Mouse (Mus musculus) cerebellum, postnatal 25 days (tissue): ENCODE measurements at regions not wholly inside any gene's neighbourhood (a gene's known extent, or its start where the extent isn't known, plus 50 kb on each side); places are given as distances from the start of the nearest gene placed in this dataset.

Source experiments
- DNase-seq, 2 experiments: peaks; one replicate each; pipeline ENCODE4 v3.0.0; 2021; ENCODE audit warnings: mixed read lengths in 2 of 2

DNA sequence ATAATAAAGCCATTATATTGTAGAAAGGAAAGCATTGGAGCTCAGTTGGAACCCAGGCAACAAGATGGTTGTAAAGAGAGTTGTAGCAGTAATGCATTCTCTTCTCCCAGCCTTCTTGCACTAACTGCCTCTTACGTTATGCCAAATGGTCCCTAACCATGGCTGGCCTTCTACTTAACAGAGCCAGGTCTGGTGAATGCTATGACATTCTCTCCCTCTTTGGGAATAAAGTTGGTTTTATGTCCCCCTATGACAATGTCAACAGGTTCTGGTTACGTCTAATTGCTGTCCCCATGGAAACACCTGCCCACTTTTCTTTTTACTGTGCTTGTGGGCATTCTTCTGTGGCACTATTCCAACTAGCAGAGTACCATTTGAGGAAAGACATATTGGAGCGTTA is 126.4 kb upstream of the Npvf start:
- no peak for DNase-seq

DNA sequence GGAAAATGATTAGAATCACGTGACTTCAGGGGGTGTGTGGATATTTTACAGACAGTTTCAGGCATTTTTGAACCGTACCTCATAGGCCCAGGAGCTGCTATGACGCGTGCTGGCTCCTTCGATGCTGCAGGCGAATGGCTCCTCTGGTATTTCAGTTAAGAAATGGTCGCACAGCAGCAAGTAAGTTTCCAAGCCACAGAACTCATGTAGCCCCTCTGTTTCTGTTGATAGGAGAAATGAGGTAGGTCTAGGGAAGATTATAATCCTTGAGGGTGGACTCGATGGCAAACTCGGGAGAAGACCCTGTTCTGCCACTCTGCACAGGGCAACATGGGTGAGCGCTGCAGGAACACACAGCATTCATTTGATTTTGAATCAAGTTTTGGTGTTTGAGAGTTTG is 127.0 kb upstream of the Npvf start:
- DNase-seq: no peak

DNA sequence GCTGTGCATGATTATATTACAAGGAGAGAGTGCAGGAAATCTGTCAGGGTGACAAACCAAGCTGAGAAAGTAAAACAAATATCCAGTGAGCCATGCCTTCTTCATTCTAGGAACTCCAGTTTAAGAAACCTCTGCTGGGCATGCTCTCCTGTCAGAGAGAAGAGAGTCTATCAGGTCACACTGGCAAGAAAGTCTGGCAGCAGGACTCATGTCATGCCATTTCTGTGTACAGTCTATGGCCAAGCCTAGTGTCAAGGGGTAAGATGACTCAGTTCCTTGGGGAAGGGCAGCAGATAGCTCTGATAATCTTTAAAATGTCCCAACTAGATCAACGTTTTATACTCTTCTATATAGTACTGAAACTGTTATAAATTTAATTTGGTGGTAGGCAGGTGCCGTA is 128.0 kb upstream of the Npvf start:
- DNase-seq: no peak

DNA sequence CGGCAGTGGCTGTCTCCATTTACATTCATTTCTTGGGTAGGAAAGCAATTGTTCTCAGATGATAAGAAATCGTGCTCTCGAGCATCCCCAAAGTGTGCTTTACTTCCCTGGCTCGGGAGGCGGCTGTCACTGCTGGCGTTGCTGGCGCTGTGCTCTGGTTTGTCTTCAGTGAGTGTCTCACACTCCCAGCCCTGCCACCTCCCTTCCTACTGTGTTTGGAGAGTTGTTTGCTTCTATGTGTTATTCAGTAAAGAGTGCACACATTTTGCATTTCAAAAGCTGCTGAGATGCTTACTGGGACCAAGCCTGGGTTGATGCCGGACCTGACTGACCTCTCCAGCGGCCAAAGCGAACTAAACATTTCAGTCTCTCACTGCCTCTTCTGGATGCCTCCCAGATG is 129.3 kb upstream of the Npvf start:
- DNase-seq: peak in 1 of 2 experiments; percentile 25

DNA sequence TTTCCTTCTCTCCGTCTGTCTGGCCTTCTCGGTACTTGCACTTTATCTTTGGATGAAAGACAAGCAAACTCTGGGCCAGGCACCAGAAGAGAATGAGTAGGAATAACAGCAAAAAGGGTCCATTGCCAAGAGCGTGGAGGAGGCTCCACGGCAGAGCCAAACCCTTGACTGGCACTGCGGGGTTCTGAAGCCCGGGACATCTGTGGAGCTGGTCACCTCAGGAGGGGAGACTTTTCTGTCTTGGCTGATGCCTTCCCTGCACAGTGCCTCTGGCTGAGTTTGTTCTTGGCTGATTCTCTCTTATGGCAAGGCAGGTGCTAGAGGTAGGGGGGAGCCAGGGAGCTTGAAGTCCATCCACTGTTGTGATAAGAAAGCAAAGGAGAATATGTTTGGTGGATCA is 130.1 kb upstream of the Npvf start:
- DNase-seq: peak in 1 of 2 experiments; percentile 39

DNA sequence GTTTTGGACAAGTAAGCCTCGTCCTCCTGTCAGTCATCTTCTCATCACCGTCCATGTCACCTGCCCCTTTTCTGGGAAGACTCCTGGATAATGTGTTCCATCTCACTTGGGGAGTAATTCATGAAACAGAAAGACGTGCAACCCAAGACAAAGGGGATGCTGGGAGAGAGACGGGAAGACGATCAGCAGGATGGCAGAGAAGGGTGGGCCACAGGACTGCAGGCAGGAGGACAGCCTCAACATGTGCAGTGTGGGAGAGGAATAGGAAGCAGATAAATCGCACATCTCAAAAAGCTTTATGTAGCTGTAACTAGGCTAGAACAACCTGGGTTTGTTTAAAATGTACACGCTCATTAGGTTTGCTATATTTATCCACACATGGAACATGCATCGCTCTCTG is 133.4 kb upstream of the Npvf start:
- DNase-seq: no peak

DNA sequence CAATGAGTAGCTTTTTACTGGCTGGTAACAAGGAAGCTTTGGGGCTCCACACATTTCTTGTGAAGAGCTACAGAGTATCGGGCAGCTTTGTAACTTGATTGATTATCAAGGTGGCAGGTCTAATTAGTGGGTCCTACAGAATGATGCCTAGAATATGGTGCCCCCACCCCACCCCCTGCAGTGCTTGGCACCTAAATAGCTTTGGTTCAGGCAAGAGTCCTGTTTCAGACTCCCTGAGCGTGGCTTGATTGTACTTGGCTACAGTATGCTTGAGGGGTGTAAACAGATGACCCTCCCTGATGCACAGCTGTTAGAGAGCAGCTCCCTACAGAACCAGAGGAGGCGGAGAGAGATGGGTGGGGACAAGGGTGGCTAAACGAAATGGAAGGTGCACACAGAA is 145.7 kb upstream of the Npvf start:
- no peak for DNase-seq

DNA sequence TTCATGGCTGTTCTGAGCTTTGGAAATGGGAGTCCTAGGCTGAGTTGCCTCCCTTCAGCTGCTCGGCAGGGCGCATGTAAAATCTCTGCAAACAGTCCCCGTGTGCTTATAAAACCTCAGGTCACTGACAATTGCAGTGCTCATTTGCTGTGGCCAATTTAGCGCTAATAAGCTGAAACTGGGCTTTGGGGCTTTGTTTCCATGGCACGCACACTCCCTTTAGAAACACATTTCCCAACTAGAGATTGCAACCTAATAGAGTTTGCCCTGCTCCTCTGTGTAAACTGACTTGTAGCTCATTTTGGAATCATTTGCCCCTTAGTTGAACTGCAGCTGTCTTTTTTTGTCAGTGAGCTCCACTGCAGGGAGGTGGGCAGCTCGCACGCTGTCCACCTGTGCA is 148.7 kb upstream of the Npvf start:
- DNase-seq: no peak

DNA sequence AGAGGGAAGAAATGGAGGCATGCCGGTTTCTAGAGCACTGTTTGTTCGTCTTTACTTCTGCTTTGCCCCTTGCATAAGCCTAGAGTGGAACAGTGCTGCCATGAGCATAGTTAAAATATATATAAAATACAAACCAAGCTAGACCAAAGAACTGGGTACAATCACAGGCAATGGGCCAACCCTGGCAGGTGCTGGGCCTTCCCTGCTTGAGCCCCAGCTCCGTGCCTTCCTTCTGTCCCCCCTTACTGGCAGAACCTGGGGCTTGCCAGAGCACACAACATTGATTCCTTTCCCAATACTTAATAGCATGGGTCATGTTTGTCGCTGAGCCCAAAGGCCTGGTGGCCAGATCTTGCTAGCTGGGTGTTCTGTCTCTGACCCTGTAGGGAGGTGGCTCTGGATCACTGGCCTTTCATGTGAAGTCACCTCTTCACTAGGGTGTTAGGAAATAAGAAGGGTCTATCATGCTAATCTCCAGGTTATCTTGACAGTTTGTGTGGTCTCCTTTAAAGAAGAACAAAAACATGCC is 150.3 kb upstream of the Npvf start:
- DNase-seq: peak in 1 of 2 experiments; percentile 14

DNA sequence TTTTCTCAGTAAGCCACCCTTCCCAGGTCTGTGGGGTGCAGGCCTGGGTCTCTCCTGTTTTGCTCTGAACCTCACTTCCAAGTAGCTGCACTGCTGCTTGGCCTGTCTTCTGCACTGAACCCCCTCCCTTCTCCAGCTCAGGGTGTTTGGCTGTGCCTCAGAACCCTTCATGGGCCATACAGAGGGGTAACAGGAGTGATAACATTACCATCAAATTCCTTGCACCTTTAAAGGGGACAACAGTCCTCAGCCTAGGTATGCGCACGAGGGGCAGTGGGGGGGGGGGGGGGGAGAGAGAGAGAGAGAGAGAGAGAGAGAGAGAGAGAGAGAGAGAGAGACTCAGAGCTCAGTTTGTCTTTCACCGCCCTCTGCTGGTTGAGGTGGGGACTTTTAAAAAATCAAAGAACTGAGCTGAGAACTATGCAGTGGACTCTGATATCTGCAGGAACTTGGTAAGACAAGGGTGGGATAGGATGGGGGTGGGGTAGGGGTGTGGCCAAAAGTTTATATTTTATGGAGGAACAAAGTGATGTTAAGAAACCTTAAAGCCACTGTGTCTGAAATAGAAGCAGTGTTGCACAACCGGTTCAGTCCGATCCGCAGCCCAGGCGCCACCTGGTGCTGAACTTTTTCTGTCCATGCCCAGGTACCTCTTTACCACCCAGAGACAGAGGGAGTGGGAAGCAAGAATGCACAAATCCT is 152.3 kb upstream of the Npvf start:
- peak; percentile 58 to 71 for DNase-seq

DNA sequence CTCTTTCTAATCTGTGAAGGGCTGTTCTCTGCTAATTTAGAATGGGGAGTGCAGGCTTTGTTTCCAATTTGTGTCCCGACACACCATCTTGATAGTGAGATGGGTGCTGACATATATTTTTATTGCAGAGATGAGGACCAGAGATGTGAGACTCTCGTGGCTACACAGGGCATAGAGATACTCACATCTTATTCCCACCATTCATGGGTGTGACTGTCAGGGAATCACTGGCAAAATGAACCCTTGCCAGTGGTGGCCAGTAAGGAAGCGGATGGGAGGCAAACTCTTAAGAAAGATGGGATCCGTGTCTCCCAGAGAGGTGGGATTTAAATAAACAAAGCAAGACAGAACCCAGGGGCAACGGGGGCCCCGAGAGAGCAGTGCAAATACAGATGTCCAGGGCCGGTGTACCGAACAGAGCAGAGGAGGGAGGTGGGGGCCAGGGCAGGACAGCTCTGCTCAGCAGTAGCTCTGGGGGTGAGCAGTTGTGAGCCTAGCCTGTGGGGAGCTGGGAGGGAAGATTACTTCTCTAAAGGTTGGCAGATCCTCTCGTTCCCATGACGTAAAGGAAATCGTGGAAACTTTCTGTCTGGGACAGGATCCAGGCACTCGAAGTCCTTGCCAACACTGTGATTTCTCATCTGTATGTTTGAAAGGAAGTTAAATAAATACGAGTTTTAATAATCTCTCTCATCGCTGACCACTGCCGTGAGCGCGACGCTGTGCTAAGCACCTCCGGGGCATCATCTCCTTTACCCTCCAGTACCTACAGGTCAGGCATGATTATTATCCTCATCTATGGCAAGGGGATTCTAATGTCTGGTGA is 153.2 kb upstream of the Npvf start:
- peak; percentile 18 to 28 for DNase-seq

DNA sequence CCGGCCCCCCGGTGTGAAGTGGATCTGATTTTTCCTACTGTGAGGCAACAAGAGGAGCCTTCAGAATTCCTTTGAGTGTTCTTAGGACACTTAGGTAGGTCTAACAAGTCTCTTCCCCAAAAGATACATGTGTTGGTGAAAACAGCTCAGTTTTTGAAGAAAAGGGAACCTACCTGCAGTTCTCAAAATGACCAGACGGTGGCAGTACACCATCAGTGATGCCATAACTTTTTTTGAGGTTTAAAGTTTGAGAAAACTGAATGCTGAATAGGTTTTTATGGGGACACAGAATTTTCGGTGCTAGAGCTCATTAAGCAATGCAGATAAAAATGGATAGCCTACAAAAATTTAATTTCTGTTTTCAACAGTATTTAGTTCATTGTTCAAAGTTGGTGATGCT is 153.9 kb upstream of the Npvf start:
- peak; percentile 70 to 85 for DNase-seq

DNA sequence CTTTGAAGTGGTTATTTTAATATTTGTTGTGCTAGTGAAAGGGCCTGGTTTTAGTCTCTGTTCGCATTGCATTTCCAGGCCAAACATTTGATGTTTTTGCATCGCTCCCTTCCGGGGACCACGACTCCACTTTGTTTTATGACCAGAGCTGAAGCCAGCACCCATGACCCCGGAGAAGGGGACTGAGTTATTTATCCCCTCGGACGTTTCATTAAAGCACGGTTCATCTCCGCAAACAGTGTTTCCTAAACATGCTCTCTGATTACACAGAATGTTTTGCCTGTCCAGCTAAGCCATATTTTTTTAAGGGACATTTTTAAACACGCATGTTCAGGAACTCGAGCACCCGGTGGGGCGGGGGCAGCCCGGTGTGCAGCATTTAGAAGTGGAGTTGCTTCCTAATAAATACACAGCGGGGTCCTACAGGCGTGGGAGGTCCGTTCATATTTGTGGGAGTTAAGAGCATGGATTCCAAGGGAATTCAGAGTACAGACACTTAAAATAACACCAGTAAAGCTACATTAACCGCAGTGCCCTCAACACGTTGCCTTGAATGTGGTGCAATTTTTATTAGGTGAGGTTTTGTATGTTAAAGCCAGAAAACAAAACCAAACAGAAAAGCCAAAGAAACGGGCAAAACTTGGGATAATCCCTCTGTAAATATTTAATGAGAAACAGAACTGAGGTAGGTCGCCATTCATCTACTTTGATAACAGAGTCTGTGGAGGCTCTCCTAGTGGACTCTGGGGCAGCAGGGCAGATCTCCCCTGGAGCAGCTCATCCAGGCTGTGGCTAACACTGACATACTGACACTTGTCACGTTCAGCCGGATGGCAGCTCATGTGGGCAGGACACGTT is 154.8 kb upstream of the Npvf start:
- DNase-seq: no peak

DNA sequence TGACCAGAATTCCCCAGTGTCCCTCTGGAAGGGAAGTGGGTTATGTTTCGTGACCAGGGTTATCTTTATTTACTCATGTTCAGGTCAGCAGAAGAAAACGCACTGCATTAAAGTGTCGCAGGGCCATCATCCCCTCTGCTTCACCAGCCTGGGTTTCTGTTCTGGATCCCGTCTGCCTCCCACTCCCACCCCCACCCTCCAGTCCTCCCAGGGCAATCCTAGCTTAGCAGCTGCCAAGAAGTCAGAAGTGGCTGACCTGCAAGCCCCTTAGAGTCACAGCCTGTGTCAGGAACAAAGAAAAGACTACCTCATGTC is 155.4 kb upstream of the Npvf start:
- DNase-seq: no peak

DNA sequence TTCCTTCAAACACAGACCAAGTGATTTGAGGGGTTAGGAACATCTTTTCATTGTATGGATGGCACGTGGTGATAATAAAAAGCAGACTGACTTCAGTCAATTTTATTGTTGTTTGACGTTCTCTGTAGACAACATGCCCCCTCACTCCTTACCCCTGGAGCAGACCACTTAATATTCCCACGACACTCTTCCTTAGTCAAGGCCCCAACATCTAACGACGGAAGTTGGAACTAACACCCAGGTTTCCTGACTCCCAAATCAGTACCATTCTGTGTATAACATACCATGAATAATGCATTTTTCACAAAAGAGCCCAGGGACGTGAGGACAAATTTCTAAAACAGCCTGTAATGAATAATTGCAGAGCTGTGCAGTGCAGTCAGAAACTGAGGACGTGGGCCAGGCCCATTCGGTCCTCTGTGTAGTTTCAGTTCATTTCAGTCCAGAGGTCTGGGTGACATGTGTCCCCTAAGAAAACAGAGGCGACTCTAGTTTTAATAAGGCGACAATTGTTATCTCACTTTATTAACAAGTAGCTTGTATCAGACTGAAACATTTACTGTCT is 160.8 kb upstream of the Npvf start:
- DNase-seq: no peak

DNA sequence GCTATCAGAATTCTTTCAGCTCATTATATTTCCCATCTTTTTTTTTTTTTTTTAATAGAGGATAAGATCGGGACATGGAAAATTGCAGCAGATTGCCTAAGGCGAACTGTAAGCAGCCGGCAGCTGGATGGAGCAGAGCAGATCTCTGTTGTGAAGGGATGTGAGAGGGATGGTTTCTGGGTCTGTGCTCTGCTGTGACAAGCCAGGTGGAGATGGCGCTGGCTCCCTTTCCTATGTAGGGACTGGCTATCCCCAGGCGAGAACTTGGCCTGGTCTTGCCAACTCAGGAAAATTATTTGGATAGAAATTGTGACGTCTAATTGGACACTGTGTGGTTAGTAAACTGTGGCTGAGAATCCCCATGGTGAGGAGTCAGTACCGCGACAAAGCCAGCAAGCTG is 161.3 kb upstream of the Npvf start:
- DNase-seq: no peak

DNA sequence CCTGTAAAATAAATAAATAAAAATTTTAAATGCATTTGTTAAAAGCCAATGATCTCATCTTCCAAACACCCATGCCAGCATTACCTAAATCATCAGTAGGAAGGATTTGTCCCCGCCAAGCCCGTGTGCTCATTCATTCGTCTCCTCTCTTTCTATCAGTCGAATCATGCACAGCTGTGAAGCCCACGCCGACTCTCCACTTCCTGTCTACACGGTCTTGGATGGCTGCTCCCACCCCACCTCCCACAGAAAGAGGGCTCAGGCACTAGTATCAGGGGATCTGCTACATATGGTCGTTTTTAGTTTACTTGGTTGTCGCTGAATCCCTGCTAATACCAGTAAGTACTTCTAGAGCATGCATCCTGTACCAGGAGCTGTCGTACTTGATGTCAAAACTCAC is 163.2 kb upstream of the Npvf start:
- no peak for DNase-seq

DNA sequence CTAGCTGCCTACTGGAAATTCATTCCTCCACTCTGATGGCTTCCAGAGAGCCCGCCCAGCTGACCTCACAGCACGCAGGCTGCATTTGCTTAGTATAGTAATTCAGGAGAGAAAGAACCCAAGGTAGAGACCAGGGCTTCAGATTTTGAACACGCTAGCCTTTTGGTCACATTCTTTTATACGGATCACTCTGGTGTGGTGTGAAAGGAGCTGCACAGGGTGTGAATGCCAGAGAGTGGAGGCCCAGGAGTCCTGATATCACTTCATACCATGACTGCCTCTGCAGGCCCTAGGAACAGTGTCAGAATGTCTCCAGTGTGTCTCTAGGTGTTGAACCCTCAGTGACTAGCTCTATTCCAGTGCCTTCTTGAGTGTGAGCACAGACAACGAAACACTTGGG is 164.2 kb upstream of the Npvf start:
- no peak for DNase-seq

DNA sequence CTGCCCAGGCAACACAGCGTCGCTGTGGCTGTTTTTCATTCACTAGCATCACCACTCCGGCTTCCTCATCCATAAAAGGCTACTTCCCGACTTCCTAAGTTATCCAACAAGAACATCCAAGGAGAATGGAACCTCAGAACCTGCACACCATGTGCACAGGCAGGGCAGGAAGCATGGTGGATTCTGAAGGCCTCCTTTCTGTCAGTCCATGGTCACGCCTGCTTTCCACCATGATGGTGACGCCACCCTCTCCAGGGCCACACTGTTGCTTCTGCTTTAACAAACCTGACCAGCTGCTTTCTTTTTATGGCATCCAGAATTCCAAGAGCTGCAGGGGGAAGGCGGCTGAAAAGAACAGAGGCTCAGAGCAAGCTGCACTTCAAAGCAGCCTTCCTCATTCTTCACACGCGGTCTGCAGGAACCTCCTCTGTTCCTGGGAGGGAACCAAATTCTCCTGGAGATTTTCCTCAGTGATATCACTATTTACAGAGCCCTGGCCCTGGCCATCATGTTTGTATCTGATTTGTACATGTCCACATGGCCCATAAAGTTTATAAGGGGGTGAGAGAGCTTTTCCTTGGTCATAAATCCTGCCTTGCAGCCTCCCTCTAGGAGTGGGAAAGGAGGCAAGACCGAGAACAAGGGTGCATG is 164.8 kb upstream of the Npvf start:
- DNase-seq: no peak

DNA sequence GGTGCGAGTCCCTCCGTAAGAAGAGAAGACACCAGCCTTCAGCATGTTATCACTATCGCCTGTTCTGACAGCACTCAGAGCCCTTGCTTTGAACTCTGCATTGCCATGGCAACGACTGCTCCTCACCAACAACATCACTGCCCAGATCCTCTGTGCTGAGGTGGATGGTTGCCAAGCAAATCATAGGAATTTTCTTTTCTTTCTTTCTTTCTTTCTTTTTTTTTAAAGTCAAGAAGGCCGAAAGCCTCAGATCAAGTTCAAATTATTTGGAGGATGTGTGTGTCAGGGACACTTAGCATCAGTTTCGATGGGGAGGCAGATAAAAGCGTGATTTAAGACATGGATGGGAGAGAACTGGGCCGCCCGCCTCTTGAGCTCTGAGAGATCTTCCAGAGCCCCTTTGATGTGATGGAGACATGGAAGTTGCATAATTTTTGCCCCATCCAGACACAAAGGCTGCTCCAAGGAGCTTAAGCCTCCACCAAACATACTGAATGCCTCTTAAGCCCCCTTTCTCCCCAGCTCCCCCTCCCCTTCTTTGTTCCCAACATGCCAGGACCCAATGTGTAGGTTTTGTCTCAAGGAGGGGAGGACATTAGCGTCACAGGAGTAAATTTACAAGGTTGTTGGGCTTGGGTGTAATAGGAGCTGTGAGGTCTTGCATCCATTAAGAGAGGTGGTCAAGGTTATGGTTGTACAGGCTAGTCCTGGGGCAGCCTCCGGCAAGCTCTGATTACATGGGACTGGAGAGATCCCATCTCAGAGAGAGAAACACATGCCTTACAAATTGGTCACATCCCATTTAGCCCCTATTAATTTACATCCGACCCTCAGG is 167.4 kb upstream of the Npvf start:
- DNase-seq: no peak
